15 mouse cellular contexts compared by ENCODE assay signal in the genomic region with DNA sequence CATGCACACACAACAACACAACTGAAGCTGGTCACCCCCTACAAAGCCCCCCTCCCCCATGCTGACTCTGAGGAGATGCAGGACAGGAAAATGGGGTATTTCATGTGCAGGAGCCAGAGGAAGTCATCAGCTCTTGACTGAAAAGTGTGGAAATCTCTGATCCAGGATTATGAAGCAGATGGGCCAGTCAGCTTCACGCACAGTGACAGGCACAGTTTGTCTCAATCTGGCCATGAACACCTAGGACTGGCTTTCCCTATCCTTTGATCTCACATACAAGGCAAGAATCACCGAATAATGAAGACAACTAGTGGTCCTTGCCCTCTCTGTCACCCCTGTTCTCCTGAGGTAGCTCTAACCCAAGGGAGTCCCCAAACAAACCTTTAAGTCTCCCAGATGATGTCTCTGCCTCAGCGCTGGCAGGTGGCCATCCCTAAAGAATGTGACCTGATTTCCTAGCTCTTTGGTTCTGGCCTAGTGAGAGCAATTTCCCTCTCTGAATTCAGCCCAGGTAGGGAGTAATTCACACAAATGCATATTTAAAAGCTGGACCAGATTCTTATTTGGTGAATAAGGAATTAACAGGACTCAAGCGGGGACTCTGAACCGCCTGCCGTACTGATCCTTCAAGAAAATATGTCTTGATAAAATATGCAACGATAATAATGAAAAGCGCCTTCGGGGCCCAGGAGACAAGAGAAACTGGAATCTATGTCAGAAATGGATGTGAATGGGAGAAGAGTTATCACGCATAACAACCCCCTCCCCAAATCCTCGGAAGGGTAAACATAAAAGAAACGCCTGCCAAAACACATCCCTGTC. TPM values are rescaled to one million over a fixed set of nuclear protein-coding genes. Genes with fewer than 3 reads are reported as not detected.
A peak's percentile ranks its signal among the peaks of the same experiment; 100 is the strongest.
DNase-seq lines count a peak whose midpoint lies in the region; ATAC-seq and TF ChIP-seq lines count a peak whose summit lies in the region.
"Had no signal": no experiment of that assay in that cellular context is flagged by ENCODE, and none has a peak within 500 bp of the region (broad histone marks: within the 10 kb centered on the region; RNA-seq: fewer than 3 reads in every experiment).

No protein-coding gene starts in this region.

- no peak overlapping the region for H3K27ac ChIP-seq in gastrocnemius, adult 2 months
- H3K27ac ChIP-seq in CH12.LX (ENCODE audit: insufficient read depth, low read depth): peak overlapping the region; percentile 96
- H3K27ac ChIP-seq in forebrain, embryonic 16.5 days (ENCODE audit: low read length): peak overlapping the region; percentile 26; the same call in 1 of the 2 replicates
- H3K27ac ChIP-seq: embryonic facial prominence, embryonic 12.5 days; liver, embryonic 14.5 days had no signal

- H3K27me3 ChIP-seq in CH12.LX (replicated peaks): no peaks in the 10 kb centered on the region
- no peaks in the 10 kb centered on the region for H3K27me3 ChIP-seq in forebrain, embryonic 16.5 days (replicated peaks; ENCODE audit: control insufficient read depth, insufficient read depth, low read length)

- no peak for TF ChIP-seq EP300 in CH12.LX (IDR thresholded peaks at IDR 0.05; ENCODE audit: low read length)

- DNase-seq in gastrocnemius, adult 2 months: peak; percentile 53
- DNase-seq in gastrocnemius, adult 18-20 months (ENCODE audit: low spot score): no peak
- no peak for DNase-seq in CH12.LX (ENCODE audit: extremely low read depth)
- DNase-seq in cerebellum, adult 18-20 months: peak; percentile 78 to 84
- no peak for DNase-seq in ovary, postnatal 10 days (ENCODE audit: low spot score)
- no peak for DNase-seq in layer of hippocampus, adult 9-10 months (ENCODE audit: low spot score)
- no peak for DNase-seq in spleen, postnatal 4 days (ENCODE audit: low spot score in 2 of 2)
- DNase-seq: adrenal gland, postnatal 25 days; kidney, postnatal 14 days; lung, postnatal 10 days; thymus, adult 18-20 months had no signal

- no peak for TF ChIP-seq CTCF in gastrocnemius, adult 2 months (IDR thresholded peaks at IDR 0.05)
- TF ChIP-seq CTCF in CH12.LX (conservative IDR thresholded peaks at IDR 0.05 in 1 of 2, IDR thresholded peaks at IDR 0.05 in 1 of 2; ENCODE audit: low read depth in 2 of 2, low read length in 2 of 2): no peak

- 58% methylated on average over 12 of the region's 12 CpGs for WGBS in forebrain, embryonic 16.5 days

- TF ChIP-seq POLR2A in CH12.LX (IDR thresholded peaks at IDR 0.05; ENCODE audit: low read depth, low read length): no peak

- peaks cover 36 to 90% of the 10 kb centered on the region in 2 experiments for H3K36me3 ChIP-seq in CH12.LX (replicated peaks in 1 of 2; ENCODE audit: control insufficient read depth in 1 of 2, insufficient read depth in 1 of 2, low read length in 1 of 2)
- H3K36me3 ChIP-seq in forebrain, embryonic 16.5 days (ENCODE audit: control insufficient read depth, insufficient read depth): no peaks in the 10 kb centered on the region
- H3K36me3 ChIP-seq: embryonic facial prominence, embryonic 12.5 days; G1E had no signal

- peaks cover 94% of the 10 kb centered on the region for H3K79me2 ChIP-seq in CH12.LX (replicated peaks; ENCODE audit: control insufficient read depth, extremely low read depth, insufficient read depth, poor library complexity, severe bottlenecking)

- dilution Hi-C loops in CH12.LX (cut with MboI; ENCODE audit: extremely low pct_ligation_motif_present, extremely low pct_unique_long_range_greater_than_20kb, low sequenced_read_pairs): no loop called here

- H3K4me2 ChIP-seq in CH12.LX (ENCODE audit: insufficient read depth, low read depth, poor library complexity, severe bottlenecking): peak overlapping the region; percentile 88
- no peak overlapping the region for H3K4me2 ChIP-seq in forebrain, embryonic 16.5 days (ENCODE audit: low read length)
- H3K4me2 ChIP-seq: embryonic facial prominence, embryonic 12.5 days had no signal

- H3K9me3 ChIP-seq in CH12.LX (replicated peaks; ENCODE audit: low read length): no peaks in the 10 kb centered on the region
- H3K9me3 ChIP-seq in forebrain, embryonic 16.5 days (ENCODE audit: control insufficient read depth, low read length): no peaks in the 10 kb centered on the region
- H3K9me3 ChIP-seq: embryonic facial prominence, embryonic 12.5 days had no signal

- in situ Hi-C loops in CH12.LX (cut with MboI; ENCODE audit: low pct_ligation_motif_present, low pct_unique_long_range_greater_than_20kb, low sequenced_read_pairs): loop anchor here (10.0 kb wide), 1 partner anchor 100 kb away; no protein-coding TSS in a partner anchor

- H3K9ac ChIP-seq in CH12.LX (ENCODE audit: insufficient read depth, low read depth): peak overlapping the region; percentile 91
- no peak overlapping the region for H3K9ac ChIP-seq in forebrain, embryonic 16.5 days (replicated peaks; ENCODE audit: low read depth, low read length)
- H3K9ac ChIP-seq: embryonic facial prominence, embryonic 12.5 days; liver, embryonic 14.5 days had no signal

- no peak overlapping the region for H3K4me3 ChIP-seq in gastrocnemius, adult 2 months
- peak overlapping the region; percentile 15 to 94 (median 46) for H3K4me3 ChIP-seq in CH12.LX (replicated peaks in 1 of 3; ENCODE audit: low read depth in 2 of 3, low read length in 2 of 3, poor library complexity in 1 of 3)
- H3K4me3 ChIP-seq in forebrain, embryonic 16.5 days (replicated peaks; ENCODE audit: low read length): no peak overlapping the region
- H3K4me3 ChIP-seq: embryonic facial prominence, embryonic 12.5 days had no signal

- TF ChIP-seq RAD21 in CH12.LX (IDR thresholded peaks at IDR 0.05; ENCODE audit: low read depth, low read length): no peak

- intact Hi-C loops in gastrocnemius, adult 2 months (cut with DNase I): loop anchor here (5.0 kb wide), 3 partner anchors 37 to 117 kb away; no protein-coding TSS in a partner anchor

- ATAC-seq in forebrain, embryonic 16.5 days: no peak; the same call in 1 of the 2 replicates

- H3K4me1 ChIP-seq in CH12.LX (ENCODE audit: control insufficient read depth in 1 of 2, insufficient read depth in 2 of 2): peaks cover 24 to 65% of the 10 kb centered on the region in 2 experiments
- H3K4me1 ChIP-seq in forebrain, embryonic 16.5 days (replicated peaks; ENCODE audit: control insufficient read depth, insufficient read depth, low read length): peaks cover 16% of the 10 kb centered on the region

TF ChIP-seq in CH12.LX, 34 proteins besides CTCF, POLR2A, EP300 and RAD21:
- TF ChIP-seq MEF2A (IDR thresholded peaks at IDR 0.05; ENCODE audit: borderline replicate concordance, low read depth, low read length) (no peak), JUND (conservative IDR thresholded peaks at IDR 0.05; ENCODE audit: low read depth, low read length) (no peak), ZKSCAN1 (IDR thresholded peaks at IDR 0.05; ENCODE audit: borderline replicate concordance, low read depth, low read length) (no peak), UBTF (IDR thresholded peaks at IDR 0.05; ENCODE audit: low read depth, low read length) (no peak), E2F4 (IDR thresholded peaks at IDR 0.05; ENCODE audit: insufficient replicate concordance, low read depth, low read length) (no peak), SMC3 (IDR thresholded peaks at IDR 0.05; ENCODE audit: low read depth, low read length) (no peak), ZMIZ1 (IDR thresholded peaks at IDR 0.05; ENCODE audit: low read depth, low read length) (peak; percentile 34; the same call in 1 of the 2 replicates), HCFC1 (IDR thresholded peaks at IDR 0.05; ENCODE audit: low read depth, low read length) (no peak)

RNA-seq across cellular contexts. Expression of gene Rftn1, which starts 6.0 kb away (rescaled TPM):
- total RNA-seq in gastrocnemius, adult 2 months (2021): 10 to 100 TPM; 11.4 to 16.9 TPM
- 10 to 100 TPM; 10.3 to 10.6 TPM for total RNA-seq in gastrocnemius, adult 18-20 months (2021)
- total RNA-seq in CH12.LX (2012; rRNA removed): 52.5 and 76.2 TPM in 2 replicates
- 60.5 and 71.7 TPM in 2 replicates for total RNA-seq in CH12.LX (2014; rRNA removed)
- polyA plus RNA-seq in CH12.LX (2012; ENCODE audit: insufficient read length, low read depth): 66.2 and 80.6 TPM in 2 replicates
- polyA plus RNA-seq in forebrain, embryonic 16.5 days (2015; fragmentation: Nextera tagmentation; extraction: Ambion mirVana): 17.8 and 24.6 TPM in 2 replicates
- total RNA-seq: G1E had no signal
- polyA plus RNA-seq: G1E had no signal

Comparison
In these comparisons a context has a peak if more than half of its experiments do, and no peak if none do; other contexts are left out.
1. DNase-seq: peak in gastrocnemius, adult 2 months (single experiment) and cerebellum, adult 18-20 months (2 of 2); none in gastrocnemius, adult 18-20 months (single experiment), CH12.LX (single experiment), ovary, postnatal 10 days (single experiment), layer of hippocampus, adult 9-10 months (single experiment) and spleen, postnatal 4 days (0 of 2).
2. H3K4me3 ChIP-seq: peak in CH12.LX (3 of 3); none in gastrocnemius, adult 2 months (single experiment) and forebrain, embryonic 16.5 days (single experiment).